ENCODE assay signal across 12 mouse cellular contexts in the genomic region with DNA sequence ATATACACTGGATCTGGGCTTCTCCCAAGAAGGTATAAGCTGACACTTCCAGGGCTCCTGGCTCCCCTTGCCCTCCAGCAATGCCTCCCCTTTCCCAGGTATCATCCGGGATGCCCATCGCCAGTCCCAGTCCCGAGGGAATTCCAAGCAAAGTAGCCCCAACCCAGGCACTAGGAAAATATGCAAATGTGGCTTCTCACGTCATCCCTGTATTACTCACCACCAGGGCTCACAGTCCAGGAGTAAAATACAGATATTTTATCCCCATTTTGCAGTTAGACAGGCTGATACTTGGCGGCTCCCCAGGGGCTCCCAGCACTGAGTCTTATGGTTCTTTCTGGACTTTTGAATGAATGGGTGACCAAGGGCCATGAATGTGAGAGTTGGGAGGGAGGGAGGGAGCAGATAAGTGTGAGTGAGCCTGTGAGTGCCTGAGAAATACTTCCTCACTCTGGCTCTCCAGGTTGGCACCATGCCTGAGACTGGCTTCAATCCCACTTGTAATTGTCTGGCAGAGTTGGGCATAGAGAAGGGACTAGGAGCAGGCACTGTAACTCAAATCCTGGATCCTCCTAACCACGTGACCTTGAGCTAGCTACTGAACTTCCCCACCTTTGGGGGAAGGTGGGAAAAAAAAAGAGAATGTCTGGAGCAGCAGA. TPM values are rescaled to one million over a fixed set of nuclear protein-coding genes. Genes with fewer than 3 reads are reported as not detected.
DNase-seq lines count a peak whose midpoint lies in the region; ATAC-seq and TF ChIP-seq lines count a peak whose summit lies in the region.
"Had no signal": no experiment of that assay in that cellular context is flagged by ENCODE, and none has a peak within 500 bp of the region (broad histone marks: within the 10 kb centered on the region; RNA-seq: fewer than 3 reads in every experiment).

No protein-coding gene starts in this region.

- no peak for TF ChIP-seq EP300 in MEL (IDR thresholded peaks at IDR 0.05; ENCODE audit: low read depth in 1 of 2, low read length in 2 of 2)

- H3K9me3 ChIP-seq in MEL (replicated peaks; ENCODE audit: insufficient read depth, low read length), result no peaks in the 10 kb centered on the region
- H3K9me3 ChIP-seq in kidney, embryonic 14.5 days (ENCODE audit: control insufficient read depth, low read length), result peaks cover 2% of the 10 kb centered on the region; the same call in 1 of the 2 replicates

- peak; percentile 60 to 86 for DNase-seq in adrenal gland, adult (ENCODE audit: inconsistent age in 2 of 2, low spot score in 1 of 2)
- DNase-seq in adrenal gland, postnatal 4 days (ENCODE audit: low spot score in 2 of 2), result no peak
- DNase-seq in kidney, adult 18-20 months, result peak; percentile 28
- DNase-seq in kidney, postnatal 4 days, result no peak
- DNase-seq in MEL (ENCODE audit: low read depth, low spot score), result no peak
- peak; percentile 58 for DNase-seq in fibroblast of lung, adult 2 months (ENCODE audit: low read depth)
- no peak for DNase-seq in spleen, adult 18-20 months
- DNase-seq: kidney, adult 9 months; liver had no signal

- TF ChIP-seq RAD21 in MEL (IDR thresholded peaks at IDR 0.05; ENCODE audit: low read depth, low read length), result no peak

- no peak for TF ChIP-seq POLR2A in MEL (IDR thresholded peaks at IDR 0.05; ENCODE audit: control insufficient read depth in 1 of 2, insufficient read depth in 1 of 2, low read depth in 1 of 2, low read length in 2 of 2, poor library complexity in 1 of 2)

- no peak for TF ChIP-seq CTCF in MEL (IDR thresholded peaks at IDR 0.05 in 2 of 3, conservative IDR thresholded peaks at IDR 0.05 in 1 of 3; ENCODE audit: control insufficient read depth in 1 of 3, insufficient read depth in 1 of 3, low read depth in 2 of 3, low read length in 3 of 3, poor library complexity in 1 of 3, severe bottlenecking in 1 of 3)

- H3K4me3 ChIP-seq in MEL (ENCODE audit: control insufficient read depth in 1 of 2, insufficient read depth in 1 of 2, low read depth in 2 of 2, low read length in 2 of 2), result no peak overlapping the region
- H3K4me3 ChIP-seq in kidney, embryonic 14.5 days (ENCODE audit: low read length), result no peak overlapping the region
- H3K4me3 ChIP-seq: embryonic facial prominence, embryonic 10.5 days had no signal

- H3K36me3 ChIP-seq in MEL (ENCODE audit: control insufficient read depth in 1 of 2, insufficient read depth in 2 of 2, low read length in 2 of 2), result no peaks in the 10 kb centered on the region
- H3K36me3 ChIP-seq in kidney, embryonic 14.5 days (ENCODE audit: control insufficient read depth, insufficient read depth, low read length), result no peaks in the 10 kb centered on the region
- H3K36me3 ChIP-seq: embryonic facial prominence, embryonic 10.5 days had no signal

- H3K4me1 ChIP-seq in MEL (ENCODE audit: control insufficient read depth in 1 of 2, insufficient read depth in 2 of 2, low read length in 2 of 2), result peaks cover 0 to 4% of the 10 kb centered on the region in 2 experiments; a peak in 1 of 4 replicates
- 0 out of 2 replicates have a peak, but pooled peaks cover 5% of the 10 kb centered on the region for H3K4me1 ChIP-seq in kidney, embryonic 14.5 days (ENCODE audit: control insufficient read depth, insufficient read depth, low read length)

- H3K4me2 ChIP-seq in kidney, embryonic 14.5 days (replicated peaks; ENCODE audit: low read depth, low read length), result no peak overlapping the region

- ATAC-seq in kidney, embryonic 14.5 days (ENCODE audit: low FRiP score, low TSS enrichment), result no peak

- no peaks in the 10 kb centered on the region for H3K27me3 ChIP-seq in MEL (ENCODE audit: control insufficient read depth in 1 of 2, insufficient read depth in 2 of 2, low read length in 2 of 2)
- H3K27me3 ChIP-seq in kidney, embryonic 14.5 days (ENCODE audit: control insufficient read depth, insufficient read depth, low read length), result no peaks in the 10 kb centered on the region

- H3K79me2 ChIP-seq in MEL (ENCODE audit: control insufficient read depth, insufficient read depth, low read length, poor library complexity), result no peaks in the 10 kb centered on the region

- no peak overlapping the region for H3K27ac ChIP-seq in MEL (ENCODE audit: control insufficient read depth, low read depth, low read length)
- H3K27ac ChIP-seq in kidney, embryonic 14.5 days (ENCODE audit: low read depth, low read length), result no peak overlapping the region
- H3K27ac ChIP-seq: embryonic facial prominence, embryonic 10.5 days had no signal

- WGBS in kidney, embryonic 14.5 days, result 59% methylated on average over 6 of the region's 6 CpGs

- H3K9ac ChIP-seq in MEL (ENCODE audit: control insufficient read depth, low read depth, low read length, poor library complexity, severe bottlenecking), result no peak overlapping the region
- H3K9ac ChIP-seq in kidney, embryonic 14.5 days (ENCODE audit: low read depth, low read length), result no peak overlapping the region

TF ChIP-seq in MEL, 35 proteins besides CTCF, POLR2A, EP300 and RAD21:
- TF ChIP-seq USF1 (IDR thresholded peaks at IDR 0.05; ENCODE audit: low read depth, low read length) (peak; percentile 38; the same call in 1 of the 2 replicates), MXI1 (IDR thresholded peaks at IDR 0.05; ENCODE audit: low read depth, low read length) (no peak)

RNA-seq across cellular contexts. Expression of a gene that starts 8.8 kb away (rescaled TPM):
- 1 to 10 TPM; 4.1 to 4.8 TPM for total RNA-seq in adrenal gland, postnatal 4 days (2021)
- total RNA-seq in MEL (2012; rRNA removed), result not detected in 2 replicates
- polyA plus RNA-seq in MEL (2012; ENCODE audit: insufficient read depth in 1 of 2, insufficient read length in 2 of 2, low read depth in 1 of 2, low replicate concordance in 2 of 2, missing spikeins in 1 of 2), result under 1 TPM in 1 of 2 experiments, not detected in 1; 0.04 TPM
- 3.8 and 4.1 TPM in 2 replicates for polyA plus RNA-seq in kidney, embryonic 14.5 days (2014; fragmentation: Nextera tagmentation; extraction: Ambion mirVana)
- total RNA-seq: monocyte, adult 5-6 weeks had no signal

RNA-seq across cellular contexts. Expression of a gene that starts 35.5 kb away (rescaled TPM):
- total RNA-seq in adrenal gland, postnatal 4 days (2021), result 1,000 to 10,000 TPM; 1,362 to 1,367 TPM
- total RNA-seq in MEL (2012; rRNA removed), result 4,634 and 4,715 TPM in 2 replicates
- 1,000 to 10,000 TPM in 1 of 2 experiments, 100 to 1,000 TPM in 1; 210 to 2,650 TPM for polyA plus RNA-seq in MEL (2012; ENCODE audit: insufficient read depth in 1 of 2, insufficient read length in 2 of 2, low read depth in 1 of 2, low replicate concordance in 2 of 2, missing spikeins in 1 of 2)
- polyA plus RNA-seq in kidney, embryonic 14.5 days (2014; fragmentation: Nextera tagmentation; extraction: Ambion mirVana), result 1,236 and 1,648 TPM in 2 replicates

RNA-seq across cellular contexts. Expression of a gene that starts 39.2 kb away (rescaled TPM):
- total RNA-seq in adrenal gland, postnatal 4 days (2021), result 10 to 100 TPM; 18.8 TPM
- total RNA-seq in MEL (2012; rRNA removed), result 1.8 and 2.3 TPM in 2 replicates
- 1 to 10 TPM in 1 of 2 experiments, not detected in 1; 4.4 TPM for polyA plus RNA-seq in MEL (2012; ENCODE audit: insufficient read depth in 1 of 2, insufficient read length in 2 of 2, low read depth in 1 of 2, low replicate concordance in 2 of 2, missing spikeins in 1 of 2)
- 11.7 and 12.3 TPM in 2 replicates for polyA plus RNA-seq in kidney, embryonic 14.5 days (2014; fragmentation: Nextera tagmentation; extraction: Ambion mirVana)

Comparison
In these comparisons a context has a peak if more than half of its experiments do, and no peak if none do; other contexts are left out.
1. DNase-seq: peak in adrenal gland, adult (2 of 2), kidney, adult 18-20 months (single experiment) and fibroblast of lung, adult 2 months (single experiment); none in adrenal gland, postnatal 4 days (0 of 2), kidney, postnatal 4 days (0 of 2), MEL (single experiment) and spleen, adult 18-20 months (0 of 2).